Mouse (Mus musculus): ENCODE data around the gene Ccdc186. TPM values are rescaled to one million over a fixed set of nuclear protein-coding genes. Genes with fewer than 3 reads are reported as not detected.
"Not testable (repeated sequence)": the region's sequence is repeated elsewhere in the genome, so short reads cannot be mapped to it uniquely, and the experiment has no call there.

The Ccdc186 gene
- total RNA-seq, 1 experiment from 2014 or later, result 21.0 TPM

DNA sequence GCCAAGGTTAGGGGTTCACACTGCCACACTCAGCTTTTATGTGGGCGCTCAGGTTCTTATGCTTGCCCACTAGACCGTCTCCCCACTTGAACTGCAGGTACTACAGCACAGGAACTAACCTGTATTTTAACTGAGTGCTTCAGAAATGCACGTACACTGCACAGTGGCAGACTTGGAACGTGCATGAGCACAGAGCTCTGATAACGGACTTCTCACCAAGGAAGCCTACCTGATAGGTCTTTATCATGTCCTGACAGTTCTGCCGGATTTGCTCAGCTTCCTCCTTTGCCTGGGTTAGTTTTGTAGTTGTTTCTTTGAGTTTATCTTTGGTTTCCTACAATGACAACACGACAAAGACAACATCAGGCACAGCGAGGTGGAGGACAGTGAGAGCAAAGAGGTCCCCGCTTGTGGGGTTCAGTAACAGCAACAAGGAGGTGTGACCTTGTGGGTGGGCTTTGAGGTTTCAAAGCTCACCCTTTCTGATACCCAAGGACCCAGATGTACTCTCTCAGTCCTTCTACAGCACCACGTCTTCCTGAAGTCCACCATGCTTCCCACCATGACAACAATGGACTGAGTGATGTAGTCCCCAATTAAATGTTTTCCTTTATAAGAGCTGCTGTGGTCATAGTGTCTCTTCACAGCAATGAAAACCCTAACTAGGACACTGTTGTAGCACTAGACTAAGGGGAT, 20.2 kb downstream of the Ccdc186 start:
- no peak for DNase-seq

DNA sequence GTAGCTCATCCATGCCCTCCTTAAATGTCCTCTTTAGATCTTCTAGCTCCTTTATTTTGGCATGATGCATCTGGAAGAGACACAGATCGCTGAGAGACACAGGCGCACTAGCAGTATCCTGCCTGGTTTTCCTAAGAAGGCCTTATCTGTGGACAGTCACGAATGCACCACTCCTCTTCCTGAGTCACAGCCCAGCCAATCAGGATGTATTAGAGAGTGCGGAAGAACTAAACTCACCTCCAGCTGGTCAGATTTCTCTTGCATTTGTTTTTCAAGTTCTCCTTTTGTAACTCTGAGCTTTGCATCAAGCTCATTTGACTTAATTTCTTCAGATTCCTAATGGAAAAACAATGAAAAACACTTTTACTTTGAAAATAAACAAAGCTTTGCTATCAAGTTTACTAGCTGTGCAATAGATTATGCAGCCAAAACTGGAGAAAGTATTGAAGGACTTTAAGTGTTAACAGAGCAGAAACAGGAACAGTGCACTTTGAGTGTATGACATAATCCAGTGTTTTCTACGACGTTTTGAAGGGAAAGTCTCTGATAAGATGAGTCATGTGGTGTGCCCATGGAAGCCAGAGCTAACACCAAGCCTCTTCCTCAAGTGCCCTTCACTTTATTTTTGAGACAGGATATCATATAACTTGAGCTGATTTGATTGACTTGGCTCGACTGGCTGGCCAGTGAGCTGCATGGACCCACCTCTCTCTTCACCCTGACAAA, 20.9 kb downstream of the Ccdc186 start:
- DNase-seq, result no peak

- no peak for DNase-seq
Measured at GRCm38 (mm10) chr19:56800226-56800625, 21.8 kb downstream of the Ccdc186 start.

GRCm38 (mm10) chr19:56797376-56797775, 24.6 kb downstream of the Ccdc186 start:
- DNase-seq, result no peak

- no peak for DNase-seq
Measured at GRCm38 (mm10) chr19:56788952-56789351, 33.0 kb downstream of the Ccdc186 start.

GRCm38 (mm10) chr19:56787911-56788310, 34.1 kb downstream of the Ccdc186 start:
- DNase-seq, result no peak

GRCm38 (mm10) chr19:56778532-56778931, 43.5 kb downstream of the Ccdc186 start:
- not testable (repeated sequence) for DNase-seq

DNA sequence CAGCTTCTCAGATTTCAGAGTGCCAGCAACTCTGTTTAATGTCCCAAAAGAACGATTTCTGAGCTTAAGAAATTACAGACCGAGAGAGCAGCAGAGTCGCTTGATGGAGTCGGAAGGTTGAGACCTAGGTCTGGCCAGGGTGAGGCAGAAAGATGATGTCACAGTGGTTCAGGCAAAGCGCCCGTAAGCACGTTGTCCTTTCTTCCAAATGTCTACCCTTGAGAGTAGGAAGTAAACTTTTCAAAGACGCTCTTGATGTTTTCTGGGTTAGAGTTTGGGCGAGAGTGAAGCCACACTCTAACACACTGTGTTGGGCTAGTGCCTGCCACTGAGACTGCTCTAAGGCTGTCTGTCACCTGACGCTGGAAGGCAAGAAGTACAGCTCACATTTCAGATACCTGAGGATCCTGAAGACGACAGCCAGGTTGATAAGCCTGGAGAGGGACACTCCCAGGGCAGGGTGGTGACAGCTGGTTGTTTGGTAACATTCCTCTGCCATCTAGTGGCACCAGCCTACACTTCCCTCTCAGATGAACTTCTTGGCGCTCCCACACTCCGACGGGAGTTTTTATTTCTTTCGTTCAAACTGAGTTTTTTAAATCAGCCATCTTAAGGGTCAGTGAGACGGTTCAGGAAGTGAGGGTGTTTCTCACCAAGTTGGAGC, 45.1 kb downstream of the Ccdc186 start:
- peak; percentile 68 for DNase-seq

- peak; percentile 43 for DNase-seq
Measured at GRCm38 (mm10) chr19:56775893-56776718, 45.9 kb downstream of the Ccdc186 start.

DNA sequence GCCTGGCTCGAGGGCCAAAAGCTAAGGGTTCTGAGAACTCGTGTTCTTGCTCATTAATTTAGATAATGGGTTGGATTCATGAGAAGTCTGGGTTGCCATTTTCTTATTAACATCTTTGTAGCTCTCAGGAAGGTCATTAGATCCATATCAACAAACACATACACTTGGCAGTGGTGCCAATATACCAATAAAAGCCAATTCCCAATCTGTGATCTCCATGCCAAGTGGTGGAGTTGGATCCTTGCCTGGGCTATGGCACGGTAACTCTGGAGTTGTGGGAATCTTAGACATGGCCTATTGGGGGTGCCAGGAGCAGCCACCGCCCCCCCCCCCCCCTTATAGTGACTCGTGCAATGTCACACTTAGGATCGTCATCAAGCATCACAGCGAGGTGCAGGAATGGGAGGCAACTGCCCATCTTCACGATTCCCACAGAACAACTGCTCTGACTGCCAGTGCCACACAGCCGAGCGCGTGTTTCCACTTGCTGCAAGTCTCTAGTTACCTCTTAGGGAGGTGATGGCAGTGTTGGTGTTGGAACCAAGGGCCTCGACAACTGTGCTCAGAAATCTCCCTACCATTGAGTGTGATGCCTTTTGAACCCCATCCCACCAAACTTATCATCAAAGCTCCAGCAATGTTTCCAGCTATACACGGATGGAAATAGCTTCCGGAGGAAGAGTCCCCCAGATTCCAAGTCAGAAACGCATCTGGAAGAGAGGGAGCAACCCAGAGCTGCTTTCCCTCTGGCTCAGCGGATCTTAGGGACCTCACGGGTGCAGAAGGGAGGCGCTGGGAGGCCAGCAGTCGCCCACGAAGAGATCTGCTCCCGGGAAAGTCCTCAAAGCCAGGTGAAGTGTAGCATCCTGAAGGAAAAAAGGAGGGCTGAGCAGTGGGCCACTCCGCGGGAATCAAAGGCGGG, 46.8 kb downstream of the Ccdc186 start:
- DNase-seq, result no peak

GRCm38 (mm10) chr19:56774408-56774962, 47.5 kb downstream of the Ccdc186 start:
- DNase-seq, result no peak

GRCm38 (mm10) chr19:56773393-56773971, 48.5 kb downstream of the Ccdc186 start:
- no peak for DNase-seq

DNA sequence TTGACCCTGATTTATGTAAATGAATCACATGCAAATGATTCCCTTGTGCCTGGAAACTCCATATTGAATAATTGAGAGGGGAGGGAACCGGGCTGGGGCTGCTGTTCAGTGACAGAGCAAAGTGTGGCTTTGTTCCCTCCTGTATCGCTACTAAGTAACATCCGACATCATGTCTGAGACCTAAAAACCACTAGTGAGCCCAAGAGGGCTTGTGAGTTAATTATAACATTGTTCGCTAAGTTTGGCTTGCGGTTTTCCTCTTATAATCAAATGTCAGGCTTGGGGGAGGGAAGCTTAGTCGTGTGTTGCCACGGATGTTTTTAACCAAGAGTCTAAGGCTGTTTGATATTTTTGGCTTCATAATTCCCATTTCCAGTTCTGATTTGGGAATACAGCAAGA, 49.8 kb downstream of the Ccdc186 start:
- DNase-seq, result no peak

DNA sequence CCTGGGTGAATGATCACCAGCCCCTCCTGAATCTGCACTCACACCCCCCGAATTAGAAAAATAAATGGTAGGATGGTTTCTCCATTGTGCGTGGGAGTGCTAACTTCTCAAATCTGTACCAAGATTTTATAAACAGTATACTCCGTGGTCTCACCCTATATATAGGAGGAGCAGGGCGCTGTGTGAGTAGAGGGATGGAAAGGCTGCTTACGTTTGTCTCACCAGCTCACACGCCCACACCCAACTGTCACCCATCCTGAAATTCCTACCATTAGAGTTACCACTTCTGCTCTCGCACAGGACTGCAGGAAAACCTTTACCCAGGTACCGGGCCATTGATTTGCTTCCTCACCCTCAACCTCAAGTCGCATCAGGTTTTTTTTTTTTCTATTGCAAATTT, 53.0 kb downstream of the Ccdc186 start:
- DNase-seq, result no peak

DNA sequence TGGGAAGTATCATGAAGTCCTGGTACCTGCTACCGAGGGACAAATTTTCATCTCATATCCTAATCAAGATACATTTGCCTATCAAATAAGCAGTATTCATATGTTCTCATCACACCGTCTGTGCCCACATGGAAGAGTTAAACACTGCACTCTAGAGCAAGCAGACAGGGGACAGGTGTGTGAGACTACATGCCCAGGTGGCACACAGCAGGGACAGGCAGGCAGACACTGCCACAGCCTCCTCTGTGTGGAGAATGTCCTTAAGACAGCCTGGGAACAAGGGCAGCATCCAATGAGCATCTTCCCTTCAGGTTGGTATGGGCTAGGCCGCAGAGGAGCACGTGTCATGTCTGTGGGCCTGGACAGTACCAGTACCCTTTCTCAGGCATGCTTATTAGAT, 59.3 kb downstream of the Ccdc186 start:
- DNase-seq, result no peak

DNA sequence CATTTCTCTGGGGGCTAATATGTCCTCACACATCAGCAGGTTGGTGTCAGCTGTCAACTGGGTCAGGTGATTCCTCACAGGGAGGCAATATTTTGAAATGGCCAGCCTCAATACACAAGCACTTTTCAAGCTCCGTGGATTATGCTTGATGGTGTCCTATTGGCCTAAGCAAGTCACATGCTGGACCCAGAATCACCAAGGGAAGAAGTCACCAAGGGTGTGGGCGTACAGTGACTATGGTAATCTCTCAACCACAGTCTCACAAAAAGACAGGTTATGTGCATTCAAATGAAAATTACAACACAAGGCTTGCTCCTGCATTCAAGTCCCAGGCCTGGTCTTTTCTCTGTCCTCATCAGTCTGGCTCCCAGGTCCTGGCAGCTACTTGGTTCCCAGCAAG, 60.3 kb downstream of the Ccdc186 start:
- no peak for DNase-seq

- no peak for DNase-seq
Measured at GRCm38 (mm10) chr19:56761096-56761495, 60.9 kb downstream of the Ccdc186 start.

DNA sequence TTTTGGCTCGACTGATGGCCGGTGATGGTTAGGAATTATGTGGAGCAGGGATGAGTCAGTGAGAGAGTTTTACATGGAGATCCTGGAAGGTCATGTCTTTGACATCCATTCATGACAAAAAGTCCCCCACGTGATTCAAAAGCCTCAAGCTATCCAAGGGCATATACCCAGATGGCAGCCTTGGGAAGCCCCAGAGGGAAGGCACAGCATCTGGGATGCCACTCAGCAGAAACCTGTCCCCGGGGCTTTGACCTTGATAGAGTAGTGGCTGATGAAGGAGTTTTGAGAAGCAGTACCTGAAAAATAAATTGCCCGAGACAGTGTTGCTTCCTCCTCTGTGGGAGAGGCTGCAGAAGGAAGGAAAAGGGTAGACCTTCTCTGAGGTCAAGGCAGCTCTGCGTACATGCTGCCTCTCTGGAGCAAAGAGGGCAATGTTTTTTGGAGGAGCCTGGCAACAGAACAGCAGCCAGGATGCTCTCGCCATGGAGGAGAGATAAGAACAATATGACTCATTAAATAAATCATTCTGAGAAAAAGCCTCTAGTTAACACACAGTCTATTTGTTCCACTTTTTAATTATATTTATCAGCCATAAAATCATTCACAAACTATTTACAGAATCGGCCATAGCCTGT, 61.6 kb downstream of the Ccdc186 start:
- peak; percentile 71 for DNase-seq

- peak; percentile 35 for DNase-seq
Measured at GRCm38 (mm10) chr19:56759740-56760139, 62.2 kb downstream of the Ccdc186 start.

- DNase-seq, result no peak
Measured at GRCm38 (mm10) chr19:56758311-56758710, 63.7 kb downstream of the Ccdc186 start.
